Mouse (Mus musculus): ENCODE results near the gene Eya2. TPM values are rescaled to one million over a fixed set of nuclear protein-coding genes. Genes with fewer than 3 reads are reported as not detected.

Eya2 gene
- polyA plus RNA-seq, 1 experiment from 2014 or later, result not detected

- Histone ChIP-seq H3K79me2 (ENCODE audit: inconsistent target) (no peaks in the 10 kb centered on the region), H3K4me3 (ENCODE audit: inconsistent target) (no peak overlapping the region), H3K36me3 (ENCODE audit: inconsistent target) (no peaks in the 10 kb centered on the region), H3K27ac (no peak overlapping the region)
- 82% methylated on average over 9 of the region's 9 CpGs for WGBS (ENCODE audit: missing documents)
Measured at GRCm38 (mm10) chr2:165567820-165568219, 27.0 kb upstream of the Eya2 start.

- no peaks in the 10 kb centered on the region for H3K79me2 ChIP-seq (ENCODE audit: inconsistent target)
- H3K36me3 ChIP-seq (ENCODE audit: inconsistent target), result no peaks in the 10 kb centered on the region
- no peak overlapping the region for H3K27ac ChIP-seq
- 85% methylated on average over 6 of the region's 6 CpGs for WGBS (ENCODE audit: missing documents)
- H3K4me3 ChIP-seq (ENCODE audit: inconsistent target), result no peak overlapping the region
Measured at GRCm38 (mm10) chr2:165568911-165569310, 25.9 kb upstream of the Eya2 start.

DNA sequence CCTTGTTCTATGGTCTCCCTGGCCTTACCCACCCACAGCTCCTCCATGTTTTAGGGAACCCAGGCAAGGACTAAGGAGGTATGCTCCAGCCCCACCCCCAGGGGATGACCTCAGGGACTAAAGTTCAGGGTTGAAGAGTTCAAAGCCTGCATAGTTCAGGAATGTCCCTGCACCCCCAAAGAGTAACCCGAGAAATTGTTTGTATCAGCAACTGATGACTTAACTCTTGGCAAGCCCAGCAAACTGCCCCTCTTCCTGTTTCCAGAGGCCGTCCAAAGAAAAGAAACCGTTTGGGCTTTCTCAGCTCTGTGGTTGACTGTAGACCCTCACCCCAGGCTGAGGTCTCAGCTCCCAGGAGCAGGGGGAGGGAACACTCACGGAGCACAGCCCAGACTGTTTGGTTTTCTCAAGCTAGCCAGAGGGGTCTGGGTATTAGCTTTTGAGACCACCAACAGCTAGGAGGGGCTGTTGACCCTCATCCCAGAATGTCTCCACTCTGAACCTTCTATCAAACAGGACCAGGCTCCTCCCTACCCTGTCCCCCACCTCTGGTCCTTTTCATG is 23.5 kb upstream of the Eya2 start:
- 76% methylated on average over 4 of the region's 4 CpGs for WGBS (ENCODE audit: missing documents)
- Histone ChIP-seq H3K36me3 (ENCODE audit: inconsistent target) (no peaks in the 10 kb centered on the region), H3K79me2 (ENCODE audit: inconsistent target) (no peaks in the 10 kb centered on the region), H3K4me3 (ENCODE audit: inconsistent target) (no peak overlapping the region), H3K27ac (no peak overlapping the region)

- Histone ChIP-seq H3K4me3 (ENCODE audit: inconsistent target) (no peak overlapping the region), H3K27ac (no peak overlapping the region), H3K36me3 (ENCODE audit: inconsistent target) (no peaks in the 10 kb centered on the region), H3K79me2 (ENCODE audit: inconsistent target) (no peaks in the 10 kb centered on the region)
- 100% methylated on average over 7 of the region's 8 CpGs for WGBS (ENCODE audit: missing documents)
Measured at GRCm38 (mm10) chr2:165583044-165583443, 11.8 kb upstream of the Eya2 start.

DNA sequence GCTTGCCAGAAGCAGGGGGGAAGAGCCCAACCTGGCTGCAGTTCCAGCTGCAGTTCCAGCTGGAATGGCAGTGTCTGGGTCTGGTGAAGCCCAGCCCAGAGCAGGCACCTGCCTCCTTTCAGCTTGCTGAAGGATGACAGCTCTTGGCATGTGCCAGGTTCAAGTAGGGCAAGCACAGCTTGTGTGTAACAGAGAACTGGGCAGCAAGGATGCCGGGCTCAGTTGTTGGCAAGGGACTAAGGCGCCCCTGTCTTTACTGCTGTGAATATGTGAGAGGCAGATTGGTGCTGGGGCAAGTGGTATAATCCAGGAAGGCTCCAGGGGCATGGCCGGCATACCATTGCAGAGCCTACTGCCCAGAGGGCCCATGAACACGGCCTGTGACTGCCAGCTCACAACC is 11.3 kb upstream of the Eya2 start:
- 89% methylated on average over 4 of the region's 4 CpGs for WGBS (ENCODE audit: missing documents)
- H3K27ac ChIP-seq, result no peak overlapping the region
- no peaks in the 10 kb centered on the region for H3K79me2 ChIP-seq (ENCODE audit: inconsistent target)
- no peak overlapping the region for H3K4me3 ChIP-seq (ENCODE audit: inconsistent target)
- no peaks in the 10 kb centered on the region for H3K36me3 ChIP-seq (ENCODE audit: inconsistent target)

- Histone ChIP-seq H3K36me3 (ENCODE audit: inconsistent target) (no peaks in the 10 kb centered on the region), H3K27ac (no peak overlapping the region), H3K4me3 (ENCODE audit: inconsistent target) (no peak overlapping the region), H3K79me2 (ENCODE audit: inconsistent target) (no peaks in the 10 kb centered on the region)
- WGBS (ENCODE audit: missing documents), result 91% methylated on average over 3 of the region's 3 CpGs
Measured at GRCm38 (mm10) chr2:165584563-165584962, 10.3 kb upstream of the Eya2 start.

GRCm38 (mm10) chr2:165590742-165591141 is 4.1 kb upstream of the Eya2 start:
- WGBS (ENCODE audit: missing documents), result 89% methylated on average over 15 of the region's 16 CpGs

DNA sequence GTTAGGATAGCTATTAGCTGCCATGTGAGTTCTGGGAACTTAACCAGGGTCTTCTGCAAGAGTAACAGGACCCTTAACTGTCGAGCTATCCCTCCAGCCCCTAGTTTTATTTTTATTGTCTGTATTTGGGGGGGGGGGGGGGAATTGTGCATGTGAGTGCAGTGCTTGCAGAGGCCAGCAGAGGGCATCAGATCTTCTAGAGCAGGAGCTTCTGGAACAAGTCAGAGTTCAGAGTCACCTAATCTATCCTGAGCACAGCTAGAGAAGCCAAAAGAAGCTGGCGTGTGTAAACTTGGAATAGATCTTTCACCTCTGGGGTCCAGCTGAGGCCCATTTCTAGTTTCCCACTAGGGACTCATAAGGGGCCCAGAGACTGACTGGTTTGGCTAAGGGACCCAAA is 1.1 kb upstream of the Eya2 start:
- H3K4me3 ChIP-seq (ENCODE audit: inconsistent target), result no peak overlapping the region
- 100% methylated on average over 2 of the region's 2 CpGs for WGBS (ENCODE audit: missing documents)
- H3K79me2 ChIP-seq (ENCODE audit: inconsistent target), result no peaks in the 10 kb centered on the region

More at GRCm38 (mm10) chr2:165590742-165591141, 4.1 kb upstream of the Eya2 start:
- H3K79me2 ChIP-seq (ENCODE audit: inconsistent target), result no peaks in the 10 kb centered on the region
- H3K36me3 ChIP-seq (ENCODE audit: inconsistent target), result no peaks in the 10 kb centered on the region
- no peak overlapping the region for H3K27ac ChIP-seq
- no peak overlapping the region for H3K4me3 ChIP-seq (ENCODE audit: inconsistent target)

GRCm38 (mm10) chr2:165595676-165596070 is 841 bp downstream of the Eya2 start:
- 55% methylated on average over 13 of the region's 13 CpGs for WGBS (ENCODE audit: missing documents)
- Histone ChIP-seq H3K79me2 (ENCODE audit: inconsistent target) (no peaks in the 10 kb centered on the region), H3K27ac (no peak overlapping the region), H3K4me3 (ENCODE audit: inconsistent target) (no peak overlapping the region), H3K36me3 (ENCODE audit: inconsistent target) (no peaks in the 10 kb centered on the region)

More for the DNA sequence above, 1.1 kb upstream of the Eya2 start:
- H3K27ac ChIP-seq, result no peak overlapping the region
- H3K36me3 ChIP-seq (ENCODE audit: inconsistent target), result no peaks in the 10 kb centered on the region

- Histone ChIP-seq H3K4me3 (ENCODE audit: inconsistent target) (no peak overlapping the region), H3K27ac (no peak overlapping the region), H3K36me3 (ENCODE audit: inconsistent target) (no peaks in the 10 kb centered on the region), H3K79me2 (ENCODE audit: inconsistent target) (no peaks in the 10 kb centered on the region)
- 87% methylated on average over 8 of the region's 11 CpGs for WGBS (ENCODE audit: missing documents)
Measured at GRCm38 (mm10) chr2:165596141-165596540, 1.3 kb downstream of the Eya2 start.

GRCm38 (mm10) chr2:165597536-165597935 is 2.7 kb downstream of the Eya2 start:
- Histone ChIP-seq H3K27ac (no peak overlapping the region), H3K4me3 (ENCODE audit: inconsistent target) (no peak overlapping the region), H3K79me2 (ENCODE audit: inconsistent target) (no peaks in the 10 kb centered on the region), H3K36me3 (ENCODE audit: inconsistent target) (no peaks in the 10 kb centered on the region)
- 94% methylated on average over 6 of the region's 6 CpGs for WGBS (ENCODE audit: missing documents)

- Histone ChIP-seq H3K36me3 (ENCODE audit: inconsistent target) (no peaks in the 10 kb centered on the region), H3K79me2 (ENCODE audit: inconsistent target) (no peaks in the 10 kb centered on the region), H3K4me3 (ENCODE audit: inconsistent target) (no peak overlapping the region), H3K27ac (no peak overlapping the region)
- 42% methylated on average over 4 of the region's 5 CpGs for WGBS (ENCODE audit: missing documents)
Measured at GRCm38 (mm10) chr2:165598139-165598538, 3.3 kb downstream of the Eya2 start.

DNA sequence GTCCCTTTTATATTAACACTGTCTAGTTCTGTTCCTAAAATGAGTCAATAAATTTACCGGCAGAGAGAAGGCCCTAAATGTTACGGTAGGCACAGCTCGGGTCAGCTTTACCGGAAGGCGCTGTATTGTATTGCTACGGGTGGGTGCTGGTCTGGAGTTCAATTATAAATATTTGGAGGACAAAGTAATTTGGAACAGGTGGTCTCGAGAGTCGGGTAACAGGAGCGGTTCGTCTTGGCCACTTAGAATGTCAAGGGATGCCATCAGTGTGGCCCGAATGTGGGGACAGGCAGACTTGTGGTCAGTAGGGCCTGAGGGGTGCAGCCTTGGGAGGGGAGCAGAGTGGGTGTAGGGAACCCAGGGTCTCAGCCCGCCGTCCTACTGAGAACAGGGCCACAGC is 4.7 kb downstream of the Eya2 start:
- H3K27ac ChIP-seq, result no peak overlapping the region
- WGBS (ENCODE audit: missing documents), result 93% methylated on average over 13 of the region's 13 CpGs
- H3K36me3 ChIP-seq (ENCODE audit: inconsistent target), result no peaks in the 10 kb centered on the region
- H3K4me3 ChIP-seq (ENCODE audit: inconsistent target), result no peak overlapping the region
- no peaks in the 10 kb centered on the region for H3K79me2 ChIP-seq (ENCODE audit: inconsistent target)

DNA sequence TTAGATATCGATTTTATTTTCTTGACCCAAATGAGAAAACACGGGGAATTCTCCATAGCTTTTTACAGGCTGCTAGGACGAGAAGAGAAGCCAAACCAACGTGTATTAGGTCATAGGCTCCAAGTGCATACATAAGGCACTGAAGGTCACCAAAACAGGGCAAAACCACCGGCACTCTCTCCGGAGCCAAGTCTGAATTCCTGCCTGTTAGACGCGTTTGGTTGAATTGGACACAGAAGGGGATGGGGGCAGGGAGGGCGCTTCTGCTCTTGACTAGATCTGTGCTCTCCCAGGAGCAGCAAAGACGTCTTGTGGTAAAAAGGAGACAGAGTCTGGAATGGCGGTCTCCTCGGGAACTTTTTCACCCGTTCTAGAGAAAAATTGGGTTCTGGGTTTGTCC is 6.1 kb downstream of the Eya2 start:
- WGBS (ENCODE audit: missing documents), result 87% methylated on average over 12 of the region's 13 CpGs
- Histone ChIP-seq H3K27ac (no peak overlapping the region), H3K79me2 (ENCODE audit: inconsistent target) (no peaks in the 10 kb centered on the region), H3K4me3 (ENCODE audit: inconsistent target) (no peak overlapping the region), H3K36me3 (ENCODE audit: inconsistent target) (no peaks in the 10 kb centered on the region)

- WGBS (ENCODE audit: missing documents), result 76% methylated on average over 7 of the region's 8 CpGs
- no peak overlapping the region for H3K4me3 ChIP-seq (ENCODE audit: inconsistent target)
- H3K36me3 ChIP-seq (ENCODE audit: inconsistent target), result no peaks in the 10 kb centered on the region
- no peaks in the 10 kb centered on the region for H3K79me2 ChIP-seq (ENCODE audit: inconsistent target)
- H3K27ac ChIP-seq, result no peak overlapping the region
Measured at GRCm38 (mm10) chr2:165601605-165602004, 6.8 kb downstream of the Eya2 start.

GRCm38 (mm10) chr2:165603775-165604174 is 8.9 kb downstream of the Eya2 start:
- WGBS (ENCODE audit: missing documents), result 38% methylated on average over 7 of the region's 8 CpGs
- Histone ChIP-seq H3K4me3 (ENCODE audit: inconsistent target) (no peak overlapping the region), H3K27ac (no peak overlapping the region), H3K36me3 (ENCODE audit: inconsistent target) (no peaks in the 10 kb centered on the region), H3K79me2 (ENCODE audit: inconsistent target) (no peaks in the 10 kb centered on the region)

Data from macrophage (primary cell).